Mouse (Mus musculus) left cerebral cortex, postnatal 4 days (tissue): Measurements from ENCODE around the gene Rtl8b. TPM values are rescaled to one million over a fixed set of nuclear protein-coding genes. Genes with fewer than 3 reads are reported as not detected.
"Not testable (repeated sequence)": the region's sequence is repeated elsewhere in the genome, so short reads cannot be mapped to it uniquely, and the experiment has no call there.

Source experiments
- DNase-seq: peaks from one replicate; pipeline ENCODE4 v3.0.0-alpha.2; 2022
- intact Hi-C: fragments of 180-260 bp; cut with DNase I; formaldehyde crosslinking; loops from one replicate; pipeline ENCODE4 v1.15.1; 2025
- total RNA-seq, 2 experiments: library from RNA; stranded (reverse); gene quantifications; 2 replicates each; pipeline ENCODE4 v1.2.3; 2021

The Rtl8b gene
- total RNA-seq = 100 to 1,000 TPM; 172 to 200 TPM

GRCm38 (mm10) chrX:53670294-53670693, at the start of gene Rtl8b:
Gene Rtl8b (minus strand): TSS chrX:53670408.
- peak; percentile 74 for DNase-seq
- intact Hi-C loops = loop anchor here (5.0 kb wide), 1 partner anchor 63 kb away; the partner anchor contains the start of genes Gm14597 and Rtl8c

DNA sequence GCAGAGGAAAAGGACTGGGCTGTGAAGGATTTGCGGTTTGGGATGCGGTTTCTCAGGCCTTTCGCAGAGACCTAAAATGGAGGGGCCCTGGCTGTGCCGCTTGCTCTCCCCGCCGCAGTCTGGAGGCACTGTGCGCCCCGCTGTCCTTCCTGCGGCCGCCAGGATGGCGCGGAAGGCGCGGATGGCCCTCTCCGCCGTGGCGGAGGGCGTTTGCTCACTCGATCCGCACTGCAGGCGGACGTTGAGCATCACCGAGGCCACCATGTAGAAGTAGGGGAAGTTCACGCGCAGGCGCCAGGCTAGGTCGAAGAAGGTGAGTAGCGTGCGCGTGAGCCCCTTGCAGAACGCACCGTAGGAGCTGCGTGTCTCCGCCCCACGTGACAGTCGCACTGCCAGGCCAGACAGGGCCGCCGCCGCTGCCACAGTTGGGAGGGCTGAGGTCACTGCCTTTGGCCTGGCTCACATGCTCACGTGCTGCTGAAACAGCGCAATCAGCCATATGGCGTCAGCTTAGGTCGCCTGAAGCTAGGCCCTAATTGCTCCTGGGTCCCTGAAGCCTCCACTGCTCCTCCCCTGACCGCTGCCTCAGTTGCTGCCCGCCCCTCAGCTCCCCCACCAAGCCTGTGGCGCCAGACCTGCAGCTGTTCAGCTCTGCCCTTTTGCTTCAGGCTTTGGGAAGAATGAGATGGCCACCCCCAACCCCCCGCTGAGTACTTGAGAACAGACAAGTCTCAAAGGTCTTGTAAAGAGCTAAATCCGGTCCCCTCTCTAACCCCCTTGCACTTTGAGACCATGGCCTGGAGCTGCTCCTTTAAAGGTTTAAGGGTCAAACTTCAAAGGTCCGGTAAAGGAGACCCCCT, 46.3 kb upstream of the Rtl8b start:
- intact Hi-C loops = no loop called here

GRCm38 (mm10) chrX:53715942-53716322, 45.7 kb upstream of the Rtl8b start:
- intact Hi-C loops = no loop called here
- DNase-seq = no peak

More for the DNA sequence above, 46.3 kb upstream of the Rtl8b start:
- peak; percentile 59 for DNase-seq

- intact Hi-C loops = no loop called here
- no peak for DNase-seq
Measured at GRCm38 (mm10) chrX:53702673-53703072, 32.5 kb upstream of the Rtl8b start.

GRCm38 (mm10) chrX:53699225-53699624, 29.0 kb upstream of the Rtl8b start:
- intact Hi-C loops = no loop called here
- no peak for DNase-seq

DNA sequence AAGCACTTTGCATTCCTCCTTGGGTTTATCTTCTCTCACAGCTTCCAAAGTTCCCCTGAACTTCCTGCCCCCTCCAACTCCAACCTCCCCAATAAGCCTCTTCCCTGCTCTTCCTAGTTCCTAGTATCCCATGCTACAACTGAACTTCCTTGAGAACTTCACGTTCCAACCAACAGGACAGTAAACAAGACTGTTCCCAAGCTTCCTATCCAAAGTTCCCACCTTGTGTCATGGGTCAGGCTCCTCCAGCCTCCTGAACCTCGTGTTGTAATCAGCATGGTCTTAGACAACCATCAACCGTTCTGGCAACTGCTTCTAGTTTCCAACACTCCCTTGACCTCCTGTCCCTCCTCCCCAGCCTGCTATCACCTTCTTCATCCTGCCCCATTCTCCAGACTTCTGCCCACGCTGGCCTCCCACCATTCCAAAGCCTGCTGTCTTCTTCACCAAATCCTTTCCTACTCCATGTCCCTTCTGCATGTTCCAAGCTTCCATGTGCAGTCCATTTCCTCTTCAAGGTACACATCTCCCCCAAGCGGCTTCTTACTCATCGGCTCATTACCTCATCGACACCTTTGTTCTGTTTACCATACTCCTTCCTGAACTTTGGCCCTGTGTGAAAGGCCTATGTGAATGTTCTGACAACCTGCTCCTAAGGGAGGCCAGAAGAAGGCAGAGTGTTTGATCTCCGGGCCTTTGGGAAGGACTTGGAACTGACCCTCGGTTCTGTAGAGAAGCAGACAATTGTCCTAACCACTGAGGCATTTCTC, 24.0 kb upstream of the Rtl8b start:
- intact Hi-C loops = no loop called here
- no peak for DNase-seq

GRCm38 (mm10) chrX:53693141-53693540, 22.9 kb upstream of the Rtl8b start:
- intact Hi-C loops = no loop called here
- no peak for DNase-seq

- DNase-seq = no peak
- intact Hi-C loops = no loop called here
Measured at GRCm38 (mm10) chrX:53692065-53692464, 21.9 kb upstream of the Rtl8b start.

GRCm38 (mm10) chrX:53684676-53685075, 14.5 kb upstream of the Rtl8b start:
- intact Hi-C loops, DNase-seq: not testable (repeated sequence)

DNA sequence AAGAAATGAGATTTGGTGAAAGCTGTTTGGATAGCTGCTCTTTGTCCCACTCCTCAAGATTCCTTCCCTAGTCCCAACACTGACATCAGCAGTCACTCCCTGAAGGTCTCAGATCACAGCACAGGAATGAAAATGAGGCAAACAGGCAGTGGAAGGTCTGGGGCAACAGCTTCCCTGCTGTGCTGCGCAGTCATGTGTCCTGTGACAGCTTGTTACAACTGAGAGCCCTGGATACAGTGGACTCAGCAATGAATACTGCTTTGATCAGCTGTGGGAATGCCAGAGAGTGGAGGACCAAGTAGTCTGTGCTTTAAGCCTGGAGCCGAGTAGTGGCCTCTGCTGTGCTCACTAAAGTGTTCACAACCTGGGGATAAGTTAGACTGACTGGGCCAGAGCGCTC, 12.4 kb upstream of the Rtl8b start:
- DNase-seq, intact Hi-C loops: not testable (repeated sequence)

DNA sequence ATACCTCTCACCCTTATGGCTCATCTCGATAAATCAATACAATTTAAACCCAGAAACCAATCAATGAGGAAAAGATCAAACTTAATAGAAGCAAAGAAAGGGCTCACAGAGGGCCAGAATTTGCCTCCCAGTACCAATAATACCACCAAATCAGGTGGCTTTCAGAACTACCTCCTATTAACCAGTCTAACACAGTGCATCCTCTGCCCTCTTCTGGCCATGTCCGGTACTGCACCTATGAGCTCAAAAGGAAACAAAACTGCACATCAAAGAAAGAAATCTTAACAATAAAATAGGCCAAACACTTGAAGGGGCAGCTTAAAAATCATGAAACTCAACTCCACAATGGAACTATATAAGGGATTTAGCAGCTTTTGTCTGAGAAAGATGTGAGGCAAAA, 6.7 kb upstream of the Rtl8b start:
- DNase-seq = peak; percentile 67
- intact Hi-C loops = not testable (repeated sequence)

- DNase-seq = not testable (repeated sequence)
- intact Hi-C loops = loop anchor here (5.0 kb wide), 1 partner anchor 63 kb away; the partner anchor contains the start of genes Gm14597 and Rtl8c
Measured at GRCm38 (mm10) chrX:53670696-53671095, 488 bp upstream of the Rtl8b start.

DNA sequence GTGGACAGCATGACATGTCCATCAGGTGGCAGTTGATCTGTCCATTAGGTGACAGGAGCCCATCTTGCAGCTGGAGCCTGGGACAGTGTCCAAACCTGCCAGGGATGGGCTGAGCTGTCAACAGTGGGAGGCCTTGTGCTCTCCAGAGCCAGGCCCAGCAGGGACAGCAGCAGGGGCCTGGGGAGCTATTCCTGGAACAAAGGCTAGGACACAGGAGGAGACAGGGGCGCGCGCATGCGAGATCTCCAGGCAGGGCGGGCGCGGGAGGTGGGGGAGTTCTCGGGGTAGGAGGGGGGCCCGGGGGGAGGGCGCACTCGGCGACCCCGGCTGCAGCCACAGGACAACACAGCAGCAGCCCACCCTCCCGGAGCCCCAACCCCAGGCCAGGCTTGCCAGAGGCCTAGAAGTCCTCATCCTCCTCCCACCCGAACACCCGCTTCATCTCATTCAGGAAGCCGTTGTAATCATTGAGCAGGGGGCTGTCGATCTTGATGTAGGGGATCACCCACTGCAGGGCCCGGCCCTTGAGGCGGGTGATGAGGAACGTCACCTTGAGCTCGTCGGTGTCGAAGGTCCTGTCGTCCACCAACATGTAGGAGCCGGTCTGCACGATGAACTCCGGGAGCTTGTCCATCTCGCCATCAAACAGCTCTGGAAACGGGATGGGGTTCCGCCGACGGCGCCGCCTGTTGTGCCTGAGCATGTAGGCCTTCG, 494 bp downstream of the Rtl8b start:
- DNase-seq = not testable (repeated sequence)
- intact Hi-C loops = loop anchor here (5.0 kb wide), 1 partner anchor 62 kb away; the partner anchor contains the start of genes Gm14597 and Rtl8c

DNA sequence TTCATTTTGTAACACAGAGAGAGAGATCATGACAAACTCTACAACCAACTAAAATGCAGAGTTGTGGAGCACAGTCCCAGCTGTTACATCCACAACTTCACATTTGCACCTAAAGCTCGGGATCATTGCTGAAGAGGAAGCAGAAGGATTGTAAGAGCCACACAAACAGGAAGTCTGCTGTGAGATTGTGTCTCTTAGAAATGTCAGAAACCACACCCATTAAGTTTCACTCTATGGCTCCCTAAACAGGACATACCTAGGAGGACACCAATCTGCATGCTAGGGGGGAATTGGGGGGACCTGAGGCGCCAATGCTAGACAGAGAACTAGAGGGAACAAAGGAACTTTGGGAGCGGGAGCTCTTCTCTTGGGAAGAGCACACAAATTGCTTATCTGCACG, 17.3 kb downstream of the Rtl8b start:
- DNase-seq, intact Hi-C loops: not testable (repeated sequence)

DNA sequence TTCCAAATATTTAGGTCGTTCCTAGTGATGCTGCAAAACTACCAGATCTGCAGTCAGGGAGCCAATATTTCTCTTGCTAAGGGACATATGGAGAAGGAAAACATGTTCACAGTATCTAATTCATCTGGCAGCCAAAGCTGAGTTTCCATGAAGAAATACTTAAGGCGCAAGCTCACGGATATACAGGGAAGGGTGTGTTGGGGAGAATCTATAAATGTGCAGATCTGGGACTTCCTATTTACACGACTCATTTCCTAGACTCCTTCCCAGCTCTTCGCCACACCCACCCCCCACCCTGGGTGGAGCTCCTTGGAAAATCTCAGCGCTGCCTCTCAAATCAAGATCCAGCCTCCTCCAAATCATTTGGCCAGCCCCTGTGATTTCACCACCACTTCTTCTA, 24.3 kb downstream of the Rtl8b start:
- intact Hi-C loops = no loop called here
- no peak for DNase-seq

DNA sequence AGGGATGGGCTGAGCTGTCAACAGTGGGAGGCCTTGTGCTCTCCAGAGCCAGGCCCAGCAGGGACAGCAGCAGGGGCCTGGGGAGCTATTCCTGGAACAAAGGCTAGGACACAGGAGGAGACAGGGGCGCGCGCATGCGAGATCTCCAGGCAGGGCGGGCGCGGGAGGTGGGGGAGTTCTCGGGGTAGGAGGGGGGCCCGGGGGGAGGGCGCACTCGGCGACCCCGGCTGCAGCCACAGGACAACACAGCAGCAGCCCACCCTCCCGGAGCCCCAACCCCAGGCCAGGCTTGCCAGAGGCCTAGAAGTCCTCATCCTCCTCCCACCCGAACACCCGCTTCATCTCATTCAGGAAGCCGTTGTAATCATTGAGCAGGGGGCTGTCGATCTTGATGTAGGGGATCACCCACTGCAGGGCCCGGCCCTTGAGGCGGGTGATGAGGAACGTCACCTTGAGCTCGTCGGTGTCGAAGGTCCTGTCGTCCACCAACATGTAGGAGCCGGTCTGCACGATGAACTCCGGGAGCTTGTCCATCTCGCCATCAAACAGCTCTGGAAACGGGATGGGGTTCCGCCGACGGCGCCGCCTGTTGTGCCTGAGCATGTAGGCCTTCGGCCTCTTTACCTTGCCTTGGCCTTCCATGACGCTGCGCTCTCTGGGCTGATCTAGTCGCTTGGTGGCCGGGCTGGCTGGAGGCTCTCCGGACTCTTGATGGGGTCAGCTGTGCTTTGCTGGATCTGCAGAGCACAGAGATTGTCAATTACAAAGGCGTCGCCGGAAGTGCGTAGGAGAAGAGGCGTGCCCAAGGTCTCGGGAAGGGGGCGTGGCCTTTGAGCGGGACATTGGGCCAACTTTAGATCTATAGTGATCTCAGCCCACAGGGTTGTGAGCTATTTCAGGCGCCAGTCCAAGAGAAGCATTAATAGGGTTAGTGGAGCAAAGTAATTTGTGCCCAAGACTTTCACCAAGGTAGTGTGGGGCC, 26.9 kb downstream of the Rtl8b start, which contains the start of gene Rtl8a:
Rtl8a (minus strand) TSS at position 703 of the 982 bp plus-strand sequence.
- DNase-seq = peak; percentile 82
- intact Hi-C loops = not testable (repeated sequence)

GRCm38 (mm10) chrX:53642604-53642979, 27.6 kb downstream of the Rtl8b start:
- intact Hi-C loops = not testable (repeated sequence)

DNA sequence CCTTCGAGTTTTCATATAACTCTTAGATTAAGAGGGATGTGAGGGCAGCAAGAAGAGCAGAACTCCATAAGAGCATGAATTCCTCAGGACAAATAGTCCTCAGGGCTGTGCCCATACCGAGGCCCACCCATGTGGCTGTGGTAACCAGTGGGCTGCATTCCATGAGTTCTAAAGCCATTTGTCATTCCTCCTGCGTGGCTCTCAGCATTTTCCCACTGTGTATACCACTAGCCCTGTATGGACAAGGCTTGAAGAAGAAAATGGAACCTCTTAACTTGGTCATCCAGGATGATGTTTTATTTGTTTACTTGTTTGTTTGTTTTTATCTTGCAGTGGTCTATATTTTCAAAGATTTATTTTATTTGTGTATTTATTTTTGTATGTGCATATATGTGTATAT, 32.1 kb downstream of the Rtl8b start:
- intact Hi-C loops, DNase-seq: not testable (repeated sequence)

More at GRCm38 (mm10) chrX:53642604-53642979, 27.6 kb downstream of the Rtl8b start:
- not testable (repeated sequence) for DNase-seq
